Mouse (Mus musculus) T-helper 2 cell (primary cell): ENCODE measurements around the gene Tox3.

ENCODE experiments used
- in situ Hi-C: fragments of 300-600 bp; cut with MboI, MseI; formaldehyde crosslinking; loops from one replicate; pipeline ENCODE4 v1.15.1; 2025; ENCODE audit warnings: high pct_unique_total_duplicates

Tox3 gene

GRCm38 (mm10) chr8:90330377-90331285 lies 17.5 kb downstream of the Tox3 start:
- in situ Hi-C loops, result no loop called here

GRCm38 (mm10) chr8:90323824-90324223 lies 24.3 kb downstream of the Tox3 start:
- in situ Hi-C loops, result no loop called here

- in situ Hi-C loops, result no loop called here
These were observed 25.3 kb downstream of the Tox3 start for GRCm38 (mm10) chr8:90322701-90323439.

GRCm38 (mm10) chr8:90321255-90321654 lies 26.9 kb downstream of the Tox3 start:
- in situ Hi-C loops, result no loop called here

GRCm38 (mm10) chr8:90314312-90314711 lies 33.8 kb downstream of the Tox3 start:
- in situ Hi-C loops, result no loop called here

- in situ Hi-C loops, result no loop called here
These were observed 45.2 kb downstream of the Tox3 start for GRCm38 (mm10) chr8:90302951-90303350.

- in situ Hi-C loops, result no loop called here
These were observed 45.9 kb downstream of the Tox3 start for GRCm38 (mm10) chr8:90302252-90302651.

- in situ Hi-C loops, result no loop called here
These were observed 46.6 kb downstream of the Tox3 start for GRCm38 (mm10) chr8:90301543-90301942.

- in situ Hi-C loops, result no loop called here
These were observed 47.2 kb downstream of the Tox3 start for GRCm38 (mm10) chr8:90300973-90301372.

- in situ Hi-C loops, result no loop called here
These were observed 54.1 kb downstream of the Tox3 start for GRCm38 (mm10) chr8:90294061-90294460.

- in situ Hi-C loops, result no loop called here
These were observed 57.3 kb downstream of the Tox3 start for GRCm38 (mm10) chr8:90290811-90291210.

- in situ Hi-C loops, result no loop called here
These were observed 71.4 kb downstream of the Tox3 start for GRCm38 (mm10) chr8:90276722-90277121.

- in situ Hi-C loops, result no loop called here
These were observed 75.0 kb downstream of the Tox3 start for GRCm38 (mm10) chr8:90273182-90273581.

- in situ Hi-C loops, result no loop called here
These were observed 76.2 kb downstream of the Tox3 start for GRCm38 (mm10) chr8:90271920-90272319.

- in situ Hi-C loops, result no loop called here
These were observed 80.4 kb downstream of the Tox3 start for GRCm38 (mm10) chr8:90267698-90268256.

GRCm38 (mm10) chr8:90266986-90267385 lies 81.2 kb downstream of the Tox3 start:
- in situ Hi-C loops, result no loop called here

GRCm38 (mm10) chr8:90266239-90266638 lies 81.9 kb downstream of the Tox3 start:
- in situ Hi-C loops, result no loop called here

GRCm38 (mm10) chr8:90254158-90254867 lies 93.8 kb downstream of the Tox3 start:
- in situ Hi-C loops, result no loop called here

- in situ Hi-C loops, result no loop called here
These were observed 101.8 kb downstream of the Tox3 start for GRCm38 (mm10) chr8:90246357-90246756.

- in situ Hi-C loops, result no loop called here
These were observed 102.3 kb downstream of the Tox3 start for GRCm38 (mm10) chr8:90245828-90246227.

GRCm38 (mm10) chr8:90245187-90245586 lies 103.0 kb downstream of the Tox3 start:
- in situ Hi-C loops, result no loop called here
